Comparison of ENCODE assay signal across 8 mouse cellular contexts in genomic region chr15:98108297-98109152, GRCm38 (mm10). TPM values are rescaled to one million over a fixed set of nuclear protein-coding genes. Genes with fewer than 3 reads are reported as not detected.
DNase-seq lines count a peak whose midpoint lies in the region; ATAC-seq and TF ChIP-seq lines count a peak whose summit lies in the region.

No protein-coding gene starts in this region.

- H3K4me1 ChIP-seq in E14TG2a.4 (replicated peaks; ENCODE audit: low read depth, low read length), result peaks cover 50% of the 10 kb centered on the region
- no peaks in the 10 kb centered on the region; the same call in 1 of the 2 replicates for H3K4me1 ChIP-seq in forebrain, embryonic 11.5 days (replicated peaks; ENCODE audit: control insufficient read depth, insufficient read depth, low read length)
- H3K4me1 ChIP-seq in heart, embryonic 15.5 days (replicated peaks), result peaks cover 34% of the 10 kb centered on the region
- peaks cover 53% of the 10 kb centered on the region for H3K4me1 ChIP-seq in liver, embryonic 12.5 days
- H3K4me1 ChIP-seq in stomach, embryonic 15.5 days, result peaks cover 12% of the 10 kb centered on the region; the same call in 1 of the 2 replicates

- no peaks in the 10 kb centered on the region for H3K36me3 ChIP-seq in E14TG2a.4 (ENCODE audit: insufficient read depth, low read length)
- no peaks in the 10 kb centered on the region for H3K36me3 ChIP-seq in forebrain, embryonic 11.5 days (ENCODE audit: control insufficient read depth, insufficient read depth, low read length)
- peaks cover 10% of the 10 kb centered on the region; the same call in 1 of the 2 replicates for H3K36me3 ChIP-seq in heart, embryonic 15.5 days
- H3K36me3 ChIP-seq in liver, embryonic 12.5 days, result peaks cover 15% of the 10 kb centered on the region
- H3K36me3 ChIP-seq in stomach, embryonic 15.5 days, result 0 out of 2 replicates have a peak, but pooled peaks cover 9% of the 10 kb centered on the region

- peak overlapping the region; percentile 78 for H3K4me2 ChIP-seq in forebrain, embryonic 11.5 days (ENCODE audit: low read depth, low read length, severe bottlenecking)
- peak overlapping the region; percentile 73 for H3K4me2 ChIP-seq in heart, embryonic 15.5 days
- peak overlapping the region; percentile 90 for H3K4me2 ChIP-seq in liver, embryonic 12.5 days
- peak overlapping the region; percentile 76 for H3K4me2 ChIP-seq in stomach, embryonic 15.5 days

- DNase-seq in c-Kit-positive CD71-positive TER-119-negative erythroid progenitor cells, embryonic 14.5 days (ENCODE audit: low read depth), result peak; percentile 84
- DNase-seq in forebrain, embryonic 11.5 days (ENCODE audit: low spot score), result peak; percentile 89
- peak; percentile 91 for DNase-seq in kidney, postnatal 14 days
- DNase-seq in natural killer cell, adult 2 months (ENCODE audit: low spot score in 2 of 2), result peak; percentile 24 to 41

- H3K9ac ChIP-seq in forebrain, embryonic 11.5 days (ENCODE audit: low read length), result peak overlapping the region; percentile 89
- peak overlapping the region; percentile 85 for H3K9ac ChIP-seq in heart, embryonic 15.5 days
- peak overlapping the region; percentile 76 for H3K9ac ChIP-seq in liver, embryonic 12.5 days
- H3K9ac ChIP-seq in stomach, embryonic 15.5 days, result peak overlapping the region; percentile 54

- 4% methylated on average over 37 of the region's 37 CpGs for WGBS in forebrain, embryonic 11.5 days
- 1% methylated on average over 37 of the region's 37 CpGs for WGBS in heart, embryonic 15.5 days
- WGBS in liver, embryonic 12.5 days (ENCODE audit: insufficient replicate concordance), result 4% methylated on average over 37 of the region's 37 CpGs
- 3% methylated on average over 37 of the region's 37 CpGs for WGBS in stomach, embryonic 15.5 days

- ATAC-seq in forebrain, embryonic 11.5 days (replicated peaks; ENCODE audit: low FRiP score), result peak; percentile 95
- ATAC-seq in heart, embryonic 15.5 days (replicated peaks; ENCODE audit: insufficient number of reproducible peaks, insufficient read depth, low FRiP score, low read depth), result peak; percentile 90
- peak; percentile 98 for ATAC-seq in liver, embryonic 12.5 days
- peak; percentile 96 for ATAC-seq in stomach, embryonic 15.5 days (ENCODE audit: insufficient read depth, low FRiP score, low read depth)

- peak overlapping the region; percentile 80; the same call in 1 of the 2 replicates for H3K27ac ChIP-seq in forebrain, embryonic 11.5 days (ENCODE audit: low read depth, low read length)
- H3K27ac ChIP-seq in heart, embryonic 15.5 days, result peak overlapping the region; percentile 92
- peak overlapping the region; percentile 75 for H3K27ac ChIP-seq in liver, embryonic 12.5 days
- peak overlapping the region; percentile 67 for H3K27ac ChIP-seq in stomach, embryonic 15.5 days

- H3K27me3 ChIP-seq in E14TG2a.4 (ENCODE audit: insufficient read depth, low read length), result peaks cover 17% of the 10 kb centered on the region
- H3K27me3 ChIP-seq in forebrain, embryonic 11.5 days (ENCODE audit: control insufficient read depth, insufficient read depth, low read length), result no peaks in the 10 kb centered on the region
- H3K27me3 ChIP-seq in heart, embryonic 15.5 days, result 0 out of 2 replicates have a peak, but pooled peaks cover 8% of the 10 kb centered on the region
- H3K27me3 ChIP-seq in liver, embryonic 12.5 days (replicated peaks), result no peaks in the 10 kb centered on the region
- no peaks in the 10 kb centered on the region for H3K27me3 ChIP-seq in stomach, embryonic 15.5 days (replicated peaks)

- H3K9me3 ChIP-seq in E14TG2a.4 (ENCODE audit: low read length), result no peaks in the 10 kb centered on the region
- no peaks in the 10 kb centered on the region for H3K9me3 ChIP-seq in forebrain, embryonic 11.5 days (ENCODE audit: control insufficient read depth, low read length)
- no peaks in the 10 kb centered on the region for H3K9me3 ChIP-seq in heart, embryonic 15.5 days (replicated peaks)
- H3K9me3 ChIP-seq in liver, embryonic 12.5 days (replicated peaks), result no peaks in the 10 kb centered on the region
- no peaks in the 10 kb centered on the region for H3K9me3 ChIP-seq in stomach, embryonic 15.5 days

- TF ChIP-seq CTCF in E14TG2a.4 (conservative IDR thresholded peaks at IDR 0.05; ENCODE audit: low read length), result no peak

- H3K4me3 ChIP-seq in E14TG2a.4 (replicated peaks; ENCODE audit: low read length), result peak overlapping the region; percentile 79
- H3K4me3 ChIP-seq in forebrain, embryonic 11.5 days (ENCODE audit: low read depth, low read length), result peak overlapping the region; percentile 59
- H3K4me3 ChIP-seq in heart, embryonic 15.5 days, result peak overlapping the region; percentile 83
- H3K4me3 ChIP-seq in liver, embryonic 12.5 days, result peak overlapping the region; percentile 72
- H3K4me3 ChIP-seq in stomach, embryonic 15.5 days (replicated peaks), result peak overlapping the region; percentile 69

RNA-seq across cellular contexts. Expression of gene Senp1, which starts 15.0 kb away (rescaled TPM):
- 47.7 and 49.0 TPM in 2 replicates for polyA plus RNA-seq in forebrain, embryonic 11.5 days (2014; fragmentation: Nextera tagmentation; extraction: Ambion mirVana)
- 16.7 and 19.0 TPM in 2 replicates for polyA plus RNA-seq in heart, embryonic 15.5 days (2015; fragmentation: Nextera tagmentation; extraction: Ambion mirVana)
- 27.8 and 28.4 TPM in 2 replicates for polyA plus RNA-seq in liver, embryonic 12.5 days (2016; fragmentation: Nextera tagmentation; extraction: Ambion mirVana)
- polyA plus RNA-seq in stomach, embryonic 15.5 days (2015; fragmentation: Nextera tagmentation; extraction: Ambion mirVana), result 27.9 and 29.0 TPM in 2 replicates

RNA-seq across cellular contexts. Expression of gene Pfkm, which starts 16.1 kb away (rescaled TPM):
- polyA plus RNA-seq in forebrain, embryonic 11.5 days (2014; fragmentation: Nextera tagmentation; extraction: Ambion mirVana), result 42.8 and 46.3 TPM in 2 replicates
- polyA plus RNA-seq in heart, embryonic 15.5 days (2015; fragmentation: Nextera tagmentation; extraction: Ambion mirVana), result 119 and 127 TPM in 2 replicates
- polyA plus RNA-seq in liver, embryonic 12.5 days (2016; fragmentation: Nextera tagmentation; extraction: Ambion mirVana), result 28.8 and 30.3 TPM in 2 replicates
- 28.3 and 31.0 TPM in 2 replicates for polyA plus RNA-seq in stomach, embryonic 15.5 days (2015; fragmentation: Nextera tagmentation; extraction: Ambion mirVana)

RNA-seq across cellular contexts. Expression of gene Asb8, which starts 56.9 kb away (rescaled TPM):
- 47.4 and 49.4 TPM in 2 replicates for polyA plus RNA-seq in forebrain, embryonic 11.5 days (2014; fragmentation: Nextera tagmentation; extraction: Ambion mirVana)
- 77.6 and 78.1 TPM in 2 replicates for polyA plus RNA-seq in heart, embryonic 15.5 days (2015; fragmentation: Nextera tagmentation; extraction: Ambion mirVana)
- 25.6 and 25.9 TPM in 2 replicates for polyA plus RNA-seq in liver, embryonic 12.5 days (2016; fragmentation: Nextera tagmentation; extraction: Ambion mirVana)
- 42.8 and 43.7 TPM in 2 replicates for polyA plus RNA-seq in stomach, embryonic 15.5 days (2015; fragmentation: Nextera tagmentation; extraction: Ambion mirVana)

RNA-seq across cellular contexts. Expression of gene Ccdc184, which starts 58.4 kb away (rescaled TPM):
- 8.7 and 10.1 TPM in 2 replicates for polyA plus RNA-seq in forebrain, embryonic 11.5 days (2014; fragmentation: Nextera tagmentation; extraction: Ambion mirVana)
- 1.6 and 1.7 TPM in 2 replicates for polyA plus RNA-seq in heart, embryonic 15.5 days (2015; fragmentation: Nextera tagmentation; extraction: Ambion mirVana)
- polyA plus RNA-seq in liver, embryonic 12.5 days (2016; fragmentation: Nextera tagmentation; extraction: Ambion mirVana), result not detected in 2 replicates
- 1.6 and 2.0 TPM in 2 replicates for polyA plus RNA-seq in stomach, embryonic 15.5 days (2015; fragmentation: Nextera tagmentation; extraction: Ambion mirVana)

Comparison
In these comparisons a context has a peak if more than half of its experiments do, and no peak if none do; other contexts are left out.
1. Peak in every context shown above with its lines: DNase-seq, ATAC-seq, H3K4me3 ChIP-seq and H3K27ac ChIP-seq.
2. DNase-seq: peak in every context shown above with its lines; median percentile 91 in kidney, postnatal 14 days; 89 in forebrain, embryonic 11.5 days; 84 in c-Kit-positive CD71-positive TER-119-negative erythroid progenitor cells, embryonic 14.5 days; 32 in natural killer cell, adult 2 months.